Mouse (Mus musculus) leukemia stem cell, adult 10-12 weeks (primary cell): ENCODE data around the gene Gm16503. TPM values are rescaled to one million over a fixed set of nuclear protein-coding genes. Genes with fewer than 3 reads are reported as not detected.

Source experiments
- polyA plus RNA-seq: library from polyadenylated mRNA; stranded (reverse); fragments of >175 nt; gene quantifications from 2 replicates; pipeline ENCODE4 v1.2.3, GENCODE M21; 2012; ENCODE audit warnings: low replicate concordance

Gm16503 gene
- 0.14 TPM in 1 of 2 replicates, not detected in the other for polyA plus RNA-seq

GRCm38 (mm10) chr4:147539918-147540317 lies at the start of gene Gm16503:
Gene Gm16503, plus strand, starts transcription at chr4:147540218.

DNA sequence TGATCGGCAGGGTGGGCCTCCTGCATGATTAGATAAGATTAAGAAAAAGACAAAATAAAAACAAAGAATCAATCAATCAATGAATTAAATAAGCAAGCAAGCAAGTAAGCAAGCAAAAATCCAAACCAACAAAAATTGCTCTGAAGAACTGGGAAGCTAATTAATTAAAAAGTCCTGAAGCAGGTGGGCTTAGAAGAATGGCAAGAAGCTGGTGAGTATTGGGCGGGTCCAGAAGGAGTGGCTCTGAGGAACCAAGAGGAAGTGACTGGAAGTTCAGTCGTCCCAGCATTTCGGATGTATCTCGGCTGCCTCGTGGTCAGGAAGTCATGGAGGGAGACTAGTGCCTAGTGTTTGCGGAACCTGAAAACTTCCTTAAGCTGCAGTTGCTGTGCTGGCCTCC lies 47.9 kb upstream of the Gm16503 start, which contains the start of gene Zfp982:
Zfp982 (plus strand) TSS at position 301 of the 400 bp plus-strand sequence.

DNA sequence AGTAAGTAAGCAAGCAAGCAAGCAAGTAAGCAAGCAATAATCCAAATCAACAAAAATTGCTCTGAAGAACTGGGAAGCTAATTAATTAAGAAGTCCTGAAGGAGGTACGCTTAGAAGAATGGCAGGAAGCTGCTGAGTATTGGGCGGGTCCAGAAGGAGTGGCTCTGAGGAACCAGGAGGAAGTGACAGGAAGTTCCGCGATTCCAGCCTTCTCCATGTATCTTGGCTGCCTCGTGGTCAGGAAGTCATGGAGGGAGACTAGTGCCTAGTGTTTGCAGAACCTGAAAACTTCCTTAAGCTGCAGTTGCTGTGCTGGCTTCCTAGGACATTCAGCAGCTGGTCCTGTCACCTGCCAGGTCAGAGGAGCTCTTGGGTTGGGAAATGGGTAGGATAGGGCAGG lies 13.1 kb downstream of the Gm16503 start, which contains the start of gene Zfp985:
Zfp985 (plus strand) TSS at position 207 of the 400 bp plus-strand sequence.

Other genes with a start within 250 kb of the Gm16503 start
- gene Zfp988, start 234.5 kb upstream of the Gm16503 start, polyA plus RNA-seq = 0.06 TPM in 1 of 2 replicates, not detected in the other
- gene Zfp978, start 178.9 kb upstream of the Gm16503 start, polyA plus RNA-seq = not detected in 2 replicates
- gene Zfp982, start 47.8 kb upstream of the Gm16503 start, polyA plus RNA-seq = not detected in 2 replicates
- not detected in 2 replicates for gene Zfp985, start 13.1 kb downstream of the Gm16503 start, polyA plus RNA-seq
- gene Zfp979, start 102.3 kb downstream of the Gm16503 start, polyA plus RNA-seq = 0.07 TPM in 1 of 2 replicates, not detected in the other
- gene Zfp534, start 162.3 kb downstream of the Gm16503 start, polyA plus RNA-seq = not detected in 2 replicates